Mouse (Mus musculus) liver, embryonic 13.5 days (tissue): Measurements from ENCODE around the gene Grik3. TPM values are rescaled to one million over a fixed set of nuclear protein-coding genes. Genes with fewer than 3 reads are reported as not detected.

Experiments used
- ATAC-seq: fragments of 200-750 bp; cut with Nextera tagmentation; 2 replicates; pipeline ENCODE4 v1.8.0; 2017; ENCODE audit warnings: low read depth, mild to moderate bottlenecking, moderate number of reproducible peaks, moderate library complexity
- DNase-seq: peaks from one replicate; pipeline ENCODE4 v3.0.0; 2022
- H3K27ac ChIP-seq: fragments of 300-500 bp; sonication (generic); 2 replicates; pipeline ENCODE4 v1.5.1; 2015; ENCODE audit warnings: moderate library complexity, mild to moderate bottlenecking, inconsistent platforms
- H3K27me3 ChIP-seq: fragments of 300-500 bp; sonication (generic); 2 replicates; pipeline ENCODE4 v1.6.1; 2015; ENCODE audit warnings: mild to moderate bottlenecking, inconsistent platforms
- H3K36me3 ChIP-seq: fragments of 300-500 bp; sonication (generic); 2 replicates; pipeline ENCODE4 v1.6.1; 2015; ENCODE audit warnings: mild to moderate bottlenecking, inconsistent platforms
- H3K4me1 ChIP-seq: fragments of 300-500 bp; sonication (generic); replicated peaks from 2 replicates; pipeline ENCODE4 v1.6.1; 2015; ENCODE audit warnings: inconsistent platforms
- H3K4me2 ChIP-seq: fragments of 300-500 bp; sonication (generic); 2 replicates; pipeline ENCODE4 v1.6.1; 2015; ENCODE audit warnings: inconsistent platforms, mild to moderate bottlenecking, moderate library complexity
- H3K4me3 ChIP-seq: fragments of 300-500 bp; sonication (generic); replicated peaks from 2 replicates; pipeline ENCODE4 v1.5.1; 2015; ENCODE audit warnings: mild to moderate bottlenecking, inconsistent platforms
- H3K9ac ChIP-seq: fragments of 300-500 bp; sonication (generic); 2 replicates; pipeline ENCODE4 v1.6.1; 2015; ENCODE audit warnings: mild to moderate bottlenecking, inconsistent platforms
- H3K9me3 ChIP-seq: fragments of 300-500 bp; sonication (generic); replicated peaks from 2 replicates; pipeline ENCODE4 v1.6.1; 2016; ENCODE audit warnings: inconsistent platforms
- WGBS: fragments of 180-500 bp; shearing (Covaris S2); methylation state at CpG from one replicate; pipeline ENCODE4 v1.1.7; 2015; ENCODE audit not compliant: insufficient replicate concordance; 5-methylcytosine and 5-hydroxymethylcytosine counted together
- microRNA-seq: library from miRNA; unstranded; fragments of <30 nt; microRNA quantifications from one replicate; pipeline ENCODE4, GENCODE M21; 2016
- polyA plus RNA-seq: library from polyadenylated mRNA; unstranded; fragments of >200 nt; fragmentation: Nextera tagmentation; extraction: Ambion mirVana; gene quantifications from 2 replicates; pipeline ENCODE4 v1.2.1, GENCODE M21; 2015

The Grik3 gene
- polyA plus RNA-seq, 1 experiment from 2014 or later: 0.01 TPM

DNA sequence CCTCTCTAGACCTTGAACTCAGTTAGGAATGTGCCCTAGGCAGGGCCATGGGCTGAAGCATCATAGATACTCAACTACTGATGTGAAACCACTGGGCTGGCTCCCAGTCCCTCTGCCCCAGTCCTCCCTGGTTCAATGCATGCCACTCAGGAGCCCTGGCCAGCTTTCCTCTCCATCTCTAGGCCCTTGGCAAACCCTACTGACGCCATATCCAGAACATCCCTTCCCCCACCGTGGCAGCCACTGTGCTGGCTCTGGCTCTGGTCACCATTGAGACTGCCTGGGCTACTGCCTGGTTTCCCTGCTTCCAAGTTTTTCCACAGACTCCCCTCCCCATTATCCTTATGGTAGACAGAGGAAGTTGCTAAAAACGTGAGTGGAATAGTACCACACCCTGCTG, 255.4 kb downstream of the Grik3 start:
- DNase-seq (no peak), ATAC-seq (no peak)
- WGBS: 27% methylated on average over 3 of the region's 3 CpGs
- Histone ChIP-seq H3K9ac (no peak overlapping the region), H3K27ac (no peak overlapping the region), H3K9me3 (no peaks in the 10 kb centered on the region), H3K4me1 (no peaks in the 10 kb centered on the region), H3K27me3 (no peaks in the 10 kb centered on the region), H3K4me3 (no peak overlapping the region), H3K4me2 (no peak overlapping the region), H3K36me3 (no peaks in the 10 kb centered on the region)

DNA sequence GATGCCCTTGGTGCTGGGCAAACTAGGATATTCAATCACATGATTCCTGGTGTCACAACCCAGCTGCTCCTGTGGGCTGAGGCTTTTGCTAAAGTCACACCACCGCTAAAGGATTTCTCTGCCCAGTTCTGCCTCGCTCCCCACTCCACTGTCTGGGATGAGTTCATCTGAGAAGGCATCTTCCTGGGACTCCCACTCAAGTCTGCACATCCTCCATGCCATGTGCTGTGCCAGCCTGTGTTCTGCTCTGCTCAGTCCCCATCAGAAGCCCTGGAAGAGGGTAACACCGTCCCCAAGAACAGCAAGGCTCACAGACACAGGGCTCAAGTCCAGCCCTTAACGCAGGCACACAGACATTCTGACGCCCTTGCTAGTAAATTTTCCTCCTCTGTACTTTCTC, 265.9 kb downstream of the Grik3 start:
- no peaks in the 10 kb centered on the region for H3K27me3 ChIP-seq
- 69% methylated on average over 5 of the region's 5 CpGs for WGBS
- DNase-seq: no peak
- no peak overlapping the region for H3K27ac ChIP-seq
- ATAC-seq: no peak
- H3K4me3 ChIP-seq: no peak overlapping the region
- no peaks in the 10 kb centered on the region for H3K36me3 ChIP-seq
- H3K4me2 ChIP-seq: no peak overlapping the region
- H3K4me1 ChIP-seq: no peaks in the 10 kb centered on the region
- no peak overlapping the region for H3K9ac ChIP-seq
- no peaks in the 10 kb centered on the region for H3K9me3 ChIP-seq

- Histone ChIP-seq H3K9ac (no peak overlapping the region), H3K36me3 (no peaks in the 10 kb centered on the region), H3K4me1 (no peaks in the 10 kb centered on the region), H3K4me3 (no peak overlapping the region), H3K27ac (no peak overlapping the region), H3K27me3 (no peaks in the 10 kb centered on the region), H3K4me2 (no peak overlapping the region), H3K9me3 (no peaks in the 10 kb centered on the region)
- ATAC-seq: no peak
- WGBS: 47% methylated on average over 4 of the region's 4 CpGs
- DNase-seq: no peak
Observed at GRCm38 (mm10) chr4:125760326-125760725, 269.8 kb downstream of the Grik3 start.

GRCm38 (mm10) chr4:125763056-125763455, 272.6 kb downstream of the Grik3 start:
- no peaks in the 10 kb centered on the region for H3K36me3 ChIP-seq
- no peak overlapping the region for H3K4me2 ChIP-seq
- H3K9me3 ChIP-seq: no peaks in the 10 kb centered on the region
- DNase-seq: no peak
- WGBS: 51% methylated on average over 5 of the region's 5 CpGs
- no peak overlapping the region for H3K4me3 ChIP-seq
- no peaks in the 10 kb centered on the region for H3K27me3 ChIP-seq
- no peak overlapping the region for H3K9ac ChIP-seq
- no peak for ATAC-seq
- H3K27ac ChIP-seq: no peak overlapping the region
- H3K4me1 ChIP-seq: no peaks in the 10 kb centered on the region

Small RNA genes within 50 kb of the gene (microRNA-seq; reads per million reads assigned to microRNA genes)
- not detected for gene Mir692-2
